Mouse (Mus musculus) adrenal gland, postnatal 0 days (tissue): ENCODE data around the gene Olfr92. TPM values are rescaled to one million over a fixed set of nuclear protein-coding genes. Genes with fewer than 3 reads are reported as not detected.

Source experiments
- polyA plus RNA-seq: library from polyadenylated mRNA; unstranded; fragments of >200 nt; fragmentation: Nextera tagmentation; extraction: Ambion mirVana; gene quantifications from 2 replicates; pipeline ENCODE4 v1.2.1, GENCODE M21; 2015

Olfr92 gene
- not detected in 2 replicates for polyA plus RNA-seq

DNA sequence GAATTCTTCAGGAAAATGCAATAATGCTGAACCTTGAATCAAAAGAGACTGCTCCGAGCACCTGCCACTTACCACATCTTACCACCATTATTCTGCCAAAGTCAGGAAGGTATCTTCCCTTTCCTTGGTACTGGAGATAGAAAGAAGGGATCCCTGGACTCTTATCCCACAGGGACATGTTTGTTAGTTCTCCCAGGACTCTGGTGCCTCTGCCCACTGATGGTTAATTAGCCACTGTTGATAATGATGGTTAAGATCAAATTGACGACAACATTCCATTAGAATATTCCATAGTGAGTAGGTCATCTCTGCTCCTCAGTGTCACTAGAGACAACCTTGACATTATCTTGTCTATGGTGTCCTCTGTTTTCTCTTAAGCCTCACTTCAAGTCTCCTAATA lies at the start of gene Olfr92:
Gene Olfr92 (minus strand): TSS at position 101 of the 400 bp plus-strand sequence.

DNA sequence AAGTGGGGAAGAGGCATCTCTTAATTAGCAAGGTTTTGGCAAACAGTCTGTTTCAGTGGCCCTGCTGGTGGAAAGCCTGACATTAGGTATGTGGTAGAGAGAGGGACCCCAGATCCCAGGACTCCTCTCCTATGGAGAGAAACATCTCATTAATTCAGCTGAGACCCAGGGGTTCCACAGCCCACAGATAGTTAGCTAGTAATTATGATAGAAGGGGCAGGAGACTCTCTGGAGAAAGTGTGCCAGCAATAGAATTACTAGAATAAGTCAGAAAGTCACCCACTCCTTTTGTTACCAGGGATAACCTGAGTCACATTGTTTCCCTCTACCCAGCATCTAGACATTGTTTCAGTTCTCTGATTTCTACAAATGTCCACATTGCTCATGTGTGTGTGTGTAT lies 41.5 kb upstream of the Olfr92 start, which contains the start of gene Olfr93:
Gene Olfr93 (minus strand): TSS at position 101 of the 400 bp plus-strand sequence.

DNA sequence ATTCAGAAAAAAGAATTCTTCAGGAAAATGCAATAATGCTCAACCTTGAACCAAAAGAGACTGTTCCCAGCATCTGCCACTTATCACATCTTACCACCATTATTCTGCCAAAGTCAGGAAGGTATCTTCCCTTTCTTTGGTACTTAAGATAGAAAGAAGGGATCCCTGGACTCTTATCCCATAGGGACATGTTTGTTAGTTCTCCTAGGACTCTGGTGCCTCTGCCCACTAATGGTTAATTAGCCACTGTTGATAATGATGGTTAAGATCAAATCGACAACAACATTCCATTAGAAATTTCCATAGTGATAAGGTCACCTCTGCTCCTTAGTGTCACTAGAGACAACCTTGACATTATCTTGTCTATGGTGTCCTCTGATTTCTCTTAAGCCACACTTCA lies 21.7 kb downstream of the Olfr92 start, which contains the start of gene Olfr91:
Gene Olfr91 (minus strand): TSS at position 101 of the 400 bp plus-strand sequence.

DNA sequence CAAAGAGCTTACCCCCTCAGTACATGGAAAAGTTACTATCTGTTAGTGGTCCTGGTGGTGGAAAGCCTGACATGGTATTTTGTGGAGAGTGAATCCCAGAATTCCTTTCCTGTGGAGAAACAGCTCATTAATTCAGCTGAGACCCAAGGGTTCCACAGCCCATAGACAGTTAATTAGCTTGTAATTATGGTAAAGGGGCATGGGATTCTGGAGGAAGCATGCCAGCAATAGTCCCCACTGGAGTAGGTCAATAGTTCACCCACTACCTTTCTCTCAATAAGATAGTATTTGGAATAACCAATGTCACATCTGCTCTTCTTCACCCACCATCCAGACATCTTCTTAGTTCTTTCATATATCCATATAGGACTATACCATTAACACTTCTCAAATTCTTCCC lies 31.5 kb downstream of the Olfr92 start, which contains the start of gene Olfr90:
Gene Olfr90 (minus strand): TSS at position 101 of the 400 bp plus-strand sequence.

Other genes starting within 250 kb of the Olfr92 start
- not detected in 2 replicates for gene Trim40, start 230.0 kb downstream of the Olfr92 start, polyA plus RNA-seq
- gene Trim31, start 222.0 kb downstream of the Olfr92 start, polyA plus RNA-seq, result not detected in 2 replicates
- gene Rnf39, start 177.2 kb downstream of the Olfr92 start, polyA plus RNA-seq, result 0.44 and 0.91 TPM in 2 replicates
- 115 and 189 TPM in 2 replicates for gene Ppp1r11, start 168.3 kb downstream of the Olfr92 start, polyA plus RNA-seq
- gene Znrd1, start 161.5 kb downstream of the Olfr92 start, polyA plus RNA-seq, result 64.6 and 73.7 TPM in 2 replicates
- gene Znrd1as, start 161.5 kb downstream of the Olfr92 start, polyA plus RNA-seq, result 6.8 and 8.3 TPM in 2 replicates
- not detected in 2 replicates for gene 2410137M14Rik, start 138.9 kb downstream of the Olfr92 start, polyA plus RNA-seq
- gene H2-M5, start 130.6 kb downstream of the Olfr92 start, polyA plus RNA-seq, result 0.12 TPM in 1 of 2 replicates, not detected in the other
- gene Zfp57, start 118.9 kb downstream of the Olfr92 start, polyA plus RNA-seq, result 14.6 and 21.4 TPM in 2 replicates
- gene Mog, start 96.7 kb downstream of the Olfr92 start, polyA plus RNA-seq, result 0.06 TPM in 1 of 2 replicates, not detected in the other
- 10.0 and 17.7 TPM in 2 replicates for gene Gabbr1, start 74.1 kb downstream of the Olfr92 start, polyA plus RNA-seq
- not detected in 2 replicates for gene Olfr90, start 31.6 kb downstream of the Olfr92 start, polyA plus RNA-seq
- 0.09 TPM in 1 of 2 replicates, not detected in the other for gene Olfr91, start 21.8 kb downstream of the Olfr92 start, polyA plus RNA-seq
- gene Olfr93, start 41.4 kb upstream of the Olfr92 start, polyA plus RNA-seq, result not detected in 2 replicates
- 0.25 TPM in 1 of 2 replicates, not detected in the other for gene Ubd, start 73.8 kb upstream of the Olfr92 start, polyA plus RNA-seq
- gene Olfr94, start 80.9 kb upstream of the Olfr92 start, polyA plus RNA-seq, result not detected in 2 replicates
- gene Olfr95, start 93.0 kb upstream of the Olfr92 start, polyA plus RNA-seq, result not detected in 2 replicates
- gene Olfr96, start 100.1 kb upstream of the Olfr92 start, polyA plus RNA-seq, result not detected in 2 replicates
- gene Olfr97, start 117.2 kb upstream of the Olfr92 start, polyA plus RNA-seq, result not detected in 2 replicates
- gene Olfr98, start 143.7 kb upstream of the Olfr92 start, polyA plus RNA-seq, result not detected in 2 replicates
- gene H2-M3, start 150.1 kb upstream of the Olfr92 start, polyA plus RNA-seq, result 9.3 and 9.7 TPM in 2 replicates
- not detected in 2 replicates for gene Olfr99, start 163.4 kb upstream of the Olfr92 start, polyA plus RNA-seq
- gene Olfr101, start 184.2 kb upstream of the Olfr92 start, polyA plus RNA-seq, result not detected in 2 replicates
- gene Olfr102, start 197.0 kb upstream of the Olfr92 start, polyA plus RNA-seq, result not detected in 2 replicates
- not detected in 2 replicates for gene Olfr103, start 219.6 kb upstream of the Olfr92 start, polyA plus RNA-seq
- not detected in 2 replicates for gene Olfr104-ps, start 239.5 kb upstream of the Olfr92 start, polyA plus RNA-seq